8 mouse cellular contexts compared by ENCODE assay signal in the genomic region with DNA sequence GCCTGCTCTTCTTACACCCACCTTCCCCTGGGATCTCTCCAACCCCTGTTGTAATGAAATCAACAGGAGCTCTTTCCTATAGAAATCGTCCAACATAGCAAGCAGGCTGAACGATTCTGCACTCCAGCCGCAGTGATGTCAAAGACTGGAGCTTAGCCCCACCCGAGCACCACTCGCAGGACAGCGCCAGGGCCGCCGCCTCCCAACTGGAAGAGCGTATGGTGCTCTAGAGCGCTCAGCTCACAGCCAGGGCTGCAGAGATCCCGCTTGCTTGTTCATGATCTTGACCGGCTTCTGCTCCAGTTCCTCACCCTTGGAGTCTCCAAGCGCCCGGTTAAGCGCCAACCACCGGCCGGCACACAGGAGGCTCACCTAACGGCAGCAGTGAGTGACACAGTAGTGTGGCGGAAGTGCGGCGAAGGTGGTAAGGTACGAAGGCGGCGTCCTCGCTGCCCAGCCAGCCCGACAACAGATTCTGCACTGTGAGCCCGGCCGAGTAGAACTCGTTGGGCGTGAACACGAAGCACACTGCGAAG. TPM values are rescaled to one million over a fixed set of nuclear protein-coding genes. Genes with fewer than 3 reads are reported as not detected.
DNase-seq lines count a peak whose midpoint lies in the region; ATAC-seq and TF ChIP-seq lines count a peak whose summit lies in the region.

No protein-coding gene starts in this region.

- peak overlapping the region; percentile 82 for H3K4me2 ChIP-seq in heart, embryonic 15.5 days
- H3K4me2 ChIP-seq in forebrain, embryonic 12.5 days: peak overlapping the region; percentile 97
- H3K4me2 ChIP-seq in liver, embryonic 12.5 days: peak overlapping the region; percentile 98
- H3K4me2 ChIP-seq in stomach, embryonic 15.5 days: peak overlapping the region; percentile 86

- peak overlapping the region; percentile 85 for H3K4me3 ChIP-seq in heart, embryonic 15.5 days
- H3K4me3 ChIP-seq in MEL (ENCODE audit: control insufficient read depth in 1 of 2, insufficient read depth in 1 of 2, low read depth in 2 of 2, low read length in 2 of 2): peak overlapping the region; percentile 67 to 75
- H3K4me3 ChIP-seq in forebrain, embryonic 12.5 days (replicated peaks): peak overlapping the region; percentile 72
- H3K4me3 ChIP-seq in liver, embryonic 12.5 days: peak overlapping the region; percentile 97
- peak overlapping the region; percentile 84 for H3K4me3 ChIP-seq in stomach, embryonic 15.5 days (replicated peaks)

- H3K79me2 ChIP-seq in MEL (ENCODE audit: control insufficient read depth, insufficient read depth, low read length, poor library complexity): peaks cover 52% of the 10 kb centered on the region

- H3K9me3 ChIP-seq in heart, embryonic 15.5 days (replicated peaks): no peaks in the 10 kb centered on the region
- H3K9me3 ChIP-seq in MEL (replicated peaks; ENCODE audit: insufficient read depth, low read length): no peaks in the 10 kb centered on the region
- H3K9me3 ChIP-seq in forebrain, embryonic 12.5 days: no peaks in the 10 kb centered on the region
- no peaks in the 10 kb centered on the region for H3K9me3 ChIP-seq in liver, embryonic 12.5 days (replicated peaks)
- no peaks in the 10 kb centered on the region for H3K9me3 ChIP-seq in stomach, embryonic 15.5 days

- TF ChIP-seq RAD21 in MEL (IDR thresholded peaks at IDR 0.05; ENCODE audit: low read depth, low read length): no peak

- H3K27ac ChIP-seq in heart, embryonic 15.5 days: peak overlapping the region; percentile 97
- H3K27ac ChIP-seq in MEL (ENCODE audit: control insufficient read depth, low read depth, low read length): peak overlapping the region; percentile 78
- peak overlapping the region; percentile 91 for H3K27ac ChIP-seq in forebrain, embryonic 12.5 days
- H3K27ac ChIP-seq in liver, embryonic 12.5 days: peak overlapping the region; percentile 95
- H3K27ac ChIP-seq in stomach, embryonic 15.5 days: peak overlapping the region; percentile 88

- TF ChIP-seq CTCF in MEL (IDR thresholded peaks at IDR 0.05 in 2 of 3, conservative IDR thresholded peaks at IDR 0.05 in 1 of 3; ENCODE audit: control insufficient read depth in 1 of 3, insufficient read depth in 1 of 3, low read depth in 2 of 3, low read length in 3 of 3, poor library complexity in 1 of 3, severe bottlenecking in 1 of 3): no peak

- DNase-seq in heart, adult 8-10 months (ENCODE audit: low spot score): no peak
- DNase-seq in MEL (ENCODE audit: low read depth, low spot score): peak; percentile 95
- DNase-seq in Muller cell, postnatal 12 days (ENCODE audit: inconsistent ontology term): no peak
- no peak for DNase-seq in frontal cortex, adult 2 months (ENCODE audit: extremely low spot score in 1 of 2, low spot score in 1 of 2)

- peaks cover 43% of the 10 kb centered on the region for H3K36me3 ChIP-seq in heart, embryonic 15.5 days
- peaks cover 12 to 30% of the 10 kb centered on the region in 2 experiments for H3K36me3 ChIP-seq in MEL (ENCODE audit: control insufficient read depth in 1 of 2, insufficient read depth in 2 of 2, low read length in 2 of 2)
- H3K36me3 ChIP-seq in forebrain, embryonic 12.5 days (replicated peaks): peaks cover 42% of the 10 kb centered on the region
- H3K36me3 ChIP-seq in liver, embryonic 12.5 days: peaks cover 54% of the 10 kb centered on the region
- peaks cover 28% of the 10 kb centered on the region for H3K36me3 ChIP-seq in stomach, embryonic 15.5 days

- peak; percentile 5 for ATAC-seq in heart, embryonic 15.5 days (replicated peaks; ENCODE audit: insufficient number of reproducible peaks, insufficient read depth, low FRiP score, low read depth)
- ATAC-seq in forebrain, embryonic 12.5 days (ENCODE audit: low FRiP score): peak; percentile 45
- ATAC-seq in liver, embryonic 12.5 days: peak; percentile 59
- ATAC-seq in stomach, embryonic 15.5 days (ENCODE audit: insufficient read depth, low FRiP score, low read depth): peak; percentile 27

- peak in 1 of 2 experiments; percentile 49; a peak in 1 of 4 replicates for TF ChIP-seq POLR2A in MEL (IDR thresholded peaks at IDR 0.05; ENCODE audit: control insufficient read depth in 1 of 2, insufficient read depth in 1 of 2, low read depth in 1 of 2, low read length in 2 of 2, poor library complexity in 1 of 2)

- WGBS in heart, embryonic 15.5 days: under 1% methylated on average over 32 of the region's 32 CpGs
- 1% methylated on average over 32 of the region's 32 CpGs for WGBS in forebrain, embryonic 12.5 days
- 1% methylated on average over 32 of the region's 32 CpGs for WGBS in liver, embryonic 12.5 days (ENCODE audit: insufficient replicate concordance)
- WGBS in stomach, embryonic 15.5 days: under 1% methylated on average over 32 of the region's 32 CpGs

- peak overlapping the region; percentile 75 for H3K9ac ChIP-seq in heart, embryonic 15.5 days
- peak overlapping the region; percentile 80 for H3K9ac ChIP-seq in MEL (ENCODE audit: control insufficient read depth, low read depth, low read length, poor library complexity, severe bottlenecking)
- peak overlapping the region; percentile 86 for H3K9ac ChIP-seq in forebrain, embryonic 12.5 days
- H3K9ac ChIP-seq in liver, embryonic 12.5 days: peak overlapping the region; percentile 96
- peak overlapping the region; percentile 61 for H3K9ac ChIP-seq in stomach, embryonic 15.5 days

- no peak for TF ChIP-seq EP300 in MEL (IDR thresholded peaks at IDR 0.05; ENCODE audit: low read depth in 1 of 2, low read length in 2 of 2)

- H3K4me1 ChIP-seq in heart, embryonic 15.5 days (replicated peaks): peaks cover 38% of the 10 kb centered on the region
- peaks cover 0 to 21% of the 10 kb centered on the region in 2 experiments; a peak in 2 of 4 replicates for H3K4me1 ChIP-seq in MEL (ENCODE audit: control insufficient read depth in 1 of 2, insufficient read depth in 2 of 2, low read length in 2 of 2)
- H3K4me1 ChIP-seq in forebrain, embryonic 12.5 days: peaks cover 39% of the 10 kb centered on the region
- peaks cover 67% of the 10 kb centered on the region for H3K4me1 ChIP-seq in liver, embryonic 12.5 days
- H3K4me1 ChIP-seq in stomach, embryonic 15.5 days: peaks cover 28% of the 10 kb centered on the region

- no peaks in the 10 kb centered on the region for H3K27me3 ChIP-seq in heart, embryonic 15.5 days
- H3K27me3 ChIP-seq in MEL (ENCODE audit: control insufficient read depth in 1 of 2, insufficient read depth in 2 of 2, low read length in 2 of 2): no peaks in the 10 kb centered on the region
- no peaks in the 10 kb centered on the region for H3K27me3 ChIP-seq in forebrain, embryonic 12.5 days
- H3K27me3 ChIP-seq in liver, embryonic 12.5 days (replicated peaks): no peaks in the 10 kb centered on the region
- no peaks in the 10 kb centered on the region for H3K27me3 ChIP-seq in stomach, embryonic 15.5 days (replicated peaks)

RNA-seq across cellular contexts. Expression of gene Tacc3, which starts 0.6 kb away (rescaled TPM):
- 107 and 117 TPM in 2 replicates for polyA plus RNA-seq in heart, embryonic 15.5 days (2015; fragmentation: Nextera tagmentation; extraction: Ambion mirVana)
- 1 to 10 TPM; 1.6 to 3.1 (median 2.1) TPM for total RNA-seq in heart, adult 8-10 months (2022)
- 149 and 151 TPM in 2 replicates for total RNA-seq in MEL (2012; rRNA removed)
- polyA plus RNA-seq in MEL (2012; ENCODE audit: insufficient read depth in 1 of 2, insufficient read length in 2 of 2, low read depth in 1 of 2, low replicate concordance in 2 of 2, missing spikeins in 1 of 2): 100 to 1,000 TPM; 165 to 609 TPM
- 265 and 272 TPM in 2 replicates for polyA plus RNA-seq in forebrain, embryonic 12.5 days (2016; fragmentation: Nextera tagmentation; extraction: Ambion mirVana)
- 199 and 203 TPM in 2 replicates for polyA plus RNA-seq in liver, embryonic 12.5 days (2016; fragmentation: Nextera tagmentation; extraction: Ambion mirVana)
- 155 and 165 TPM in 2 replicates for polyA plus RNA-seq in stomach, embryonic 15.5 days (2015; fragmentation: Nextera tagmentation; extraction: Ambion mirVana)
- 8.4 and 9.1 TPM in 2 replicates for polyA plus RNA-seq in frontal cortex, adult 2 months (2012; rRNA removed)

RNA-seq across cellular contexts. Expression of gene Tmem129, which starts 0.9 kb away (rescaled TPM):
- polyA plus RNA-seq in heart, embryonic 15.5 days (2015; fragmentation: Nextera tagmentation; extraction: Ambion mirVana): 29.5 and 37.6 TPM in 2 replicates
- 10 to 100 TPM; 20.4 to 22.2 (median 21.9) TPM for total RNA-seq in heart, adult 8-10 months (2022)
- total RNA-seq in MEL (2012; rRNA removed): 33.3 and 40.2 TPM in 2 replicates
- 10 to 100 TPM in 1 of 2 experiments, not detected in 1; 51.3 TPM for polyA plus RNA-seq in MEL (2012; ENCODE audit: insufficient read depth in 1 of 2, insufficient read length in 2 of 2, low read depth in 1 of 2, low replicate concordance in 2 of 2, missing spikeins in 1 of 2)
- 34.6 and 39.6 TPM in 2 replicates for polyA plus RNA-seq in forebrain, embryonic 12.5 days (2016; fragmentation: Nextera tagmentation; extraction: Ambion mirVana)
- polyA plus RNA-seq in liver, embryonic 12.5 days (2016; fragmentation: Nextera tagmentation; extraction: Ambion mirVana): 26.4 and 27.3 TPM in 2 replicates
- polyA plus RNA-seq in stomach, embryonic 15.5 days (2015; fragmentation: Nextera tagmentation; extraction: Ambion mirVana): 33.7 and 35.6 TPM in 2 replicates
- polyA plus RNA-seq in frontal cortex, adult 2 months (2012; rRNA removed): 34.8 and 36.3 TPM in 2 replicates

RNA-seq across cellular contexts. Expression of gene Slbp, which starts 4.9 kb away (rescaled TPM):
- polyA plus RNA-seq in heart, embryonic 15.5 days (2015; fragmentation: Nextera tagmentation; extraction: Ambion mirVana): 99.3 and 113 TPM in 2 replicates
- 10 to 100 TPM in 2 of 4 experiments, 1 to 10 TPM in 2; 8.8 to 12.0 (median 10.6) TPM for total RNA-seq in heart, adult 8-10 months (2022)
- total RNA-seq in MEL (2012; rRNA removed): 250 and 255 TPM in 2 replicates
- 100 to 1,000 TPM; 233 to 731 TPM for polyA plus RNA-seq in MEL (2012; ENCODE audit: insufficient read depth in 1 of 2, insufficient read length in 2 of 2, low read depth in 1 of 2, low replicate concordance in 2 of 2, missing spikeins in 1 of 2)
- polyA plus RNA-seq in forebrain, embryonic 12.5 days (2016; fragmentation: Nextera tagmentation; extraction: Ambion mirVana): 265 and 268 TPM in 2 replicates
- 326 and 340 TPM in 2 replicates for polyA plus RNA-seq in liver, embryonic 12.5 days (2016; fragmentation: Nextera tagmentation; extraction: Ambion mirVana)
- 208 and 215 TPM in 2 replicates for polyA plus RNA-seq in stomach, embryonic 15.5 days (2015; fragmentation: Nextera tagmentation; extraction: Ambion mirVana)
- 28.0 and 30.8 TPM in 2 replicates for polyA plus RNA-seq in frontal cortex, adult 2 months (2012; rRNA removed)

RNA-seq across cellular contexts. Expression of gene Gm9903, which starts 27.6 kb away (rescaled TPM):
- 0.74 and 1.0 TPM in 2 replicates for polyA plus RNA-seq in heart, embryonic 15.5 days (2015; fragmentation: Nextera tagmentation; extraction: Ambion mirVana)
- 1 to 10 TPM in 2 of 4 experiments, under 1 TPM in 2; 0.87 to 1.1 (median 1.0) TPM for total RNA-seq in heart, adult 8-10 months (2022)
- 0.13 and 0.19 TPM in 2 replicates for total RNA-seq in MEL (2012; rRNA removed)
- polyA plus RNA-seq in MEL (2012; ENCODE audit: insufficient read depth in 1 of 2, insufficient read length in 2 of 2, low read depth in 1 of 2, low replicate concordance in 2 of 2, missing spikeins in 1 of 2): under 1 TPM in 1 of 2 experiments, not detected in 1; 0.36 TPM
- 0.46 and 0.51 TPM in 2 replicates for polyA plus RNA-seq in forebrain, embryonic 12.5 days (2016; fragmentation: Nextera tagmentation; extraction: Ambion mirVana)
- 0.11 and 0.19 TPM in 2 replicates for polyA plus RNA-seq in liver, embryonic 12.5 days (2016; fragmentation: Nextera tagmentation; extraction: Ambion mirVana)
- 0.17 and 0.58 TPM in 2 replicates for polyA plus RNA-seq in stomach, embryonic 15.5 days (2015; fragmentation: Nextera tagmentation; extraction: Ambion mirVana)
- 0.61 and 0.72 TPM in 2 replicates for polyA plus RNA-seq in frontal cortex, adult 2 months (2012; rRNA removed)

RNA-seq across cellular contexts. Expression of gene Fam53a, which starts 27.9 kb away (rescaled TPM):
- 45.3 and 51.4 TPM in 2 replicates for polyA plus RNA-seq in heart, embryonic 15.5 days (2015; fragmentation: Nextera tagmentation; extraction: Ambion mirVana)
- 10 to 100 TPM; 24.0 to 30.9 (median 28.1) TPM for total RNA-seq in heart, adult 8-10 months (2022)
- total RNA-seq in MEL (2012; rRNA removed): 39.3 and 43.6 TPM in 2 replicates
- 10 to 100 TPM in 1 of 2 experiments, not detected in 1; 62.8 TPM for polyA plus RNA-seq in MEL (2012; ENCODE audit: insufficient read depth in 1 of 2, insufficient read length in 2 of 2, low read depth in 1 of 2, low replicate concordance in 2 of 2, missing spikeins in 1 of 2)
- 55.0 and 57.4 TPM in 2 replicates for polyA plus RNA-seq in forebrain, embryonic 12.5 days (2016; fragmentation: Nextera tagmentation; extraction: Ambion mirVana)
- polyA plus RNA-seq in liver, embryonic 12.5 days (2016; fragmentation: Nextera tagmentation; extraction: Ambion mirVana): 32.4 and 40.7 TPM in 2 replicates
- 52.9 and 53.9 TPM in 2 replicates for polyA plus RNA-seq in stomach, embryonic 15.5 days (2015; fragmentation: Nextera tagmentation; extraction: Ambion mirVana)
- 18.8 and 20.1 TPM in 2 replicates for polyA plus RNA-seq in frontal cortex, adult 2 months (2012; rRNA removed)

Comparison
In these comparisons a context has a peak if more than half of its experiments do, and no peak if none do; other contexts are left out.
1. ATAC-seq: peak in every context shown above with its lines; median percentile 59 in liver, embryonic 12.5 days; 45 in forebrain, embryonic 12.5 days; 27 in stomach, embryonic 15.5 days; 5 in heart, embryonic 15.5 days.
2. RNA of gene Tacc3, which starts 0.6 kb away (polyA plus RNA-seq): 165 to 609 TPM in MEL, 265 to 272 TPM in forebrain, embryonic 12.5 days, 199 to 203 TPM in liver, embryonic 12.5 days, 155 to 165 TPM in stomach, embryonic 15.5 days and 107 to 117 TPM in heart, embryonic 15.5 days; 8.4 to 9.1 TPM in frontal cortex, adult 2 months; every median in the first group is over 10 times any median in the second.
3. Peak in every context shown above with its lines, with median percentiles within 50 percentile points of each other: H3K27ac ChIP-seq, H3K4me2 ChIP-seq, H3K4me3 ChIP-seq and H3K9ac ChIP-seq.